Mouse (Mus musculus): ENCODE results near the gene Ppp3ca. TPM values are rescaled to one million over a fixed set of nuclear protein-coding genes. Genes with fewer than 3 reads are reported as not detected.

Gene Ppp3ca
- polyA plus RNA-seq, 1 experiment: 24.3 TPM

DNA sequence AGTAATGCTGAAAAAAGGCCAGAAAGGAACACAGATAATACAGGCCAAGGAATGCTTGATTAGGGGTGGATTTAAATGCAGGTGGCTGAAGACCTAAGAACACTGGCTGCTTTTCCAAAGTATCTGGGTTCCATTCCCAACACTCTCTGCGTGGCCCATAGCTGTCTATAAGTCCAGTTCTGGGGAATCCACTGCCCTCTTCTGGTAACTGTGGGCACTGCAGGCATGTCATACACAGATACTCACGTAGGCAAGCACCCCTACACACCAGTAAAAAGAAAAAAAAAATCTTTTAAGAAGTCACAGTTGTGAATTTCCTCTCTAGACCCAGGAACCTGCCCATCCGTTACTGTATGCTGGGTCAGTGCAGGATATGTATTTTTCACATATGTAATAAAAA lies 167.7 kb downstream of the Ppp3ca start:
- Histone ChIP-seq H3K4me3 (ENCODE audit: control insufficient read depth, low read depth, low read length) (no peak overlapping the region), H3K27me3 (ENCODE audit: control insufficient read depth, insufficient read depth, low read length) (no peaks in the 10 kb centered on the region), H3K27ac (ENCODE audit: control insufficient read depth, insufficient read depth, low read depth, low read length) (no peak overlapping the region), H3K4me1 (ENCODE audit: control insufficient read depth, insufficient read depth, low read length) (no peaks in the 10 kb centered on the region), H3K36me3 (ENCODE audit: control insufficient read depth, insufficient read depth, low read length) (no peaks in the 10 kb centered on the region)
- TF ChIP-seq CTCF (IDR thresholded peaks at IDR 0.05; ENCODE audit: control insufficient read depth, insufficient read depth, insufficient replicate concordance, low read depth, low read length) (peak; percentile 28; the same call in 1 of the 2 replicates), POLR2A (IDR thresholded peaks at IDR 0.05; ENCODE audit: control insufficient read depth, low read depth, low read length) (no peak)

DNA sequence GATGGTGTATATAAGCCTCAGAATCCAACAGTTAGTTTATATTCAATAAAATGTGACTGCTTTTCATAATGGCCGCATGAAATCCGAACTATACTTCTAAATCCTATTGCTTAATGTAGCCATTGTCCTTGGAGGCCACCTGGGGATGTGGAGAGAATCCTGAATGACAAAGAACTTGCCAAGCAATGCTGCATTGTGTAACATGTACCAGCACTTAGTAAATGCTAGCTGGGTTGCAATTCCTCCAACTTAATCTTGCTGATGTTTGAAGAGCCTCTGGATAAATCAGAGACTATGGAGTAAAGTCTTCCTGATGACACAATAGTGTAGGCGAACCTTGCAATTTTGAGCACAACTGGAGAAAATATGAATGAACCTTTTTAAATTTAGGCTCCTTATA lies 171.4 kb downstream of the Ppp3ca start:
- no peaks in the 10 kb centered on the region for H3K4me1 ChIP-seq (ENCODE audit: control insufficient read depth, insufficient read depth, low read length)
- no peak overlapping the region for H3K4me3 ChIP-seq (ENCODE audit: control insufficient read depth, low read depth, low read length)
- no peaks in the 10 kb centered on the region for H3K36me3 ChIP-seq (ENCODE audit: control insufficient read depth, insufficient read depth, low read length)
- TF ChIP-seq POLR2A (IDR thresholded peaks at IDR 0.05; ENCODE audit: control insufficient read depth, low read depth, low read length) (no peak), CTCF (IDR thresholded peaks at IDR 0.05; ENCODE audit: control insufficient read depth, insufficient read depth, insufficient replicate concordance, low read depth, low read length) (no peak)
- H3K27ac ChIP-seq (ENCODE audit: control insufficient read depth, insufficient read depth, low read depth, low read length): no peak overlapping the region
- no peaks in the 10 kb centered on the region for H3K27me3 ChIP-seq (ENCODE audit: control insufficient read depth, insufficient read depth, low read length)

DNA sequence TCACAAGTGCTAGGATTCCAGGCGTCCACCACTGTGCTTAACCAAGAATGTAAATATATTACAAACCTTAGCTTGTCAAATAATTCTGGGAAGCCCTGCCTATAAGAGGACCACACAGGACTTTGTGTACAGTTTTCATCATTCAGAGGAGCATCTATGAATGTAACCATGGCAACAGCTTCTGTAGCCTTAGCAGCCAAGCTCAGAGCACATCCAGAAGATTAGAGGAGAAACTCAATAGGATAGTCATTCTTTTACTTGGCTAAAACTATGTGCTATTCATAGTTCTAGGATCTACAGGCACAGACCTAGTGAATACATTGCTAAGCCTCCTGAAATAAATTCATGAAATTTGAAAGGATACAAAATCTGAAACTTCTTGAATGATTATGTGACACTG lies 172.5 kb downstream of the Ppp3ca start:
- Histone ChIP-seq H3K27ac (ENCODE audit: control insufficient read depth, insufficient read depth, low read depth, low read length) (no peak overlapping the region), H3K4me3 (ENCODE audit: control insufficient read depth, low read depth, low read length) (no peak overlapping the region), H3K4me1 (ENCODE audit: control insufficient read depth, insufficient read depth, low read length) (no peaks in the 10 kb centered on the region), H3K36me3 (ENCODE audit: control insufficient read depth, insufficient read depth, low read length) (no peaks in the 10 kb centered on the region), H3K27me3 (ENCODE audit: control insufficient read depth, insufficient read depth, low read length) (no peaks in the 10 kb centered on the region)
- no peak for TF ChIP-seq POLR2A (IDR thresholded peaks at IDR 0.05; ENCODE audit: control insufficient read depth, low read depth, low read length)

DNA sequence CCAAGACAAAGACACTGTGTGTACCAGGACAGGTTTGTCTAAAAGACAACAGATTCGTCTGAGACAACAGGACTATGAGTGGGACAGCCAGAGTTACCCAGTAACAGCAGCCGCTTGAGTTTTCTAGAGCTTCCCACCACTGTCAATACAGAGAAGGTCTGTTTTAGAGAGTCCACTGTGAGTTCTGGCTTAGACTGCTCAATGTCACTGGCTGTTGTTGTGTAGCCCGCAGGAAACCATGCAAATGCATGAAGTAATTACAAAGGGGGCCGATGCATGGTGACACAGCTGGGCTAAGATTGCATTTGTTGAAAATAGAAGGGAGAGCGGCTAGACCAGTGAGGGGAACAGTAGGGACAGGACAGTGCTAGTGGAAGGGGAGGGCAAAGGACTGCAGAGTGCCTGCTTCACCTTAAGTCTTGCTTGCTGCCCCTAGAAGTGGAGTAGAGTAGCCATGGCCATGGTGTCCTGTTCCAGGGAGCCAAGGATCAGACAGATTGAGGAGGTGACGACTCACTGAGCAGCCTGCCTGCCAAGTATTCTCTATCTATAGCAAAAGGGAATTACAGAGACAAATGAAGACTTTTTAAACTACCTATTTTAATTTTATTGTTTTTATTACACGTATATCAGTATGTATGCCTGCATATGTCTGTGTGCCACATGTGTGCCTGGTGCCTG lies 174.0 kb downstream of the Ppp3ca start:
- Histone ChIP-seq H3K4me3 (ENCODE audit: control insufficient read depth, low read depth, low read length) (no peak overlapping the region), H3K4me1 (ENCODE audit: control insufficient read depth, insufficient read depth, low read length) (no peaks in the 10 kb centered on the region), H3K36me3 (ENCODE audit: control insufficient read depth, insufficient read depth, low read length) (no peaks in the 10 kb centered on the region), H3K27me3 (ENCODE audit: control insufficient read depth, insufficient read depth, low read length) (no peaks in the 10 kb centered on the region), H3K27ac (ENCODE audit: control insufficient read depth, insufficient read depth, low read depth, low read length) (no peak overlapping the region)
- TF ChIP-seq CTCF (IDR thresholded peaks at IDR 0.05; ENCODE audit: control insufficient read depth, insufficient read depth, insufficient replicate concordance, low read depth, low read length): no peak
- no peak for TF ChIP-seq POLR2A (IDR thresholded peaks at IDR 0.05; ENCODE audit: control insufficient read depth, low read depth, low read length)

DNA sequence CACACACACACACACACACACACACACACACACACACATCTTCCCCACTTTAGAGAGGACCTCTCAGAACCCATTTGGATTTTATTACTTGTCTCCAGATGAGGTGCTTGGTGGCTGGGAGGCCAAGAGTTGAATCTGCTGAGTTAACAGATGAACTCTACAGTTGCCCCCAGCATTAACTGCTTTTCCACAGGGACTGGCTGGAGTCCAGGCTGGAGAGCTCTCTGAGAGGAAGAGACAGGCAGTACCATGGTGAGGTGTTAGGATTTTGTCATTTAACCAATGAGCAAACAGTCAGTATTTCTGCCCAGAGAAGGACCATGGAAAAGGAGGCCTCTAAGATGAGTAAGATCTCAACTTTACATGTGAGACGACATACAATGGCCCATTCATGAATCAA lies 179.1 kb downstream of the Ppp3ca start:
- TF ChIP-seq POLR2A (IDR thresholded peaks at IDR 0.05; ENCODE audit: control insufficient read depth, low read depth, low read length): no peak
- TF ChIP-seq CTCF (IDR thresholded peaks at IDR 0.05; ENCODE audit: control insufficient read depth, insufficient read depth, insufficient replicate concordance, low read depth, low read length): no peak
- no peaks in the 10 kb centered on the region for H3K4me1 ChIP-seq (ENCODE audit: control insufficient read depth, insufficient read depth, low read length)
- no peak overlapping the region for H3K27ac ChIP-seq (ENCODE audit: control insufficient read depth, insufficient read depth, low read depth, low read length)
- no peaks in the 10 kb centered on the region for H3K27me3 ChIP-seq (ENCODE audit: control insufficient read depth, insufficient read depth, low read length)
- no peak overlapping the region for H3K4me3 ChIP-seq (ENCODE audit: control insufficient read depth, low read depth, low read length)
- H3K36me3 ChIP-seq (ENCODE audit: control insufficient read depth, insufficient read depth, low read length): no peaks in the 10 kb centered on the region

DNA sequence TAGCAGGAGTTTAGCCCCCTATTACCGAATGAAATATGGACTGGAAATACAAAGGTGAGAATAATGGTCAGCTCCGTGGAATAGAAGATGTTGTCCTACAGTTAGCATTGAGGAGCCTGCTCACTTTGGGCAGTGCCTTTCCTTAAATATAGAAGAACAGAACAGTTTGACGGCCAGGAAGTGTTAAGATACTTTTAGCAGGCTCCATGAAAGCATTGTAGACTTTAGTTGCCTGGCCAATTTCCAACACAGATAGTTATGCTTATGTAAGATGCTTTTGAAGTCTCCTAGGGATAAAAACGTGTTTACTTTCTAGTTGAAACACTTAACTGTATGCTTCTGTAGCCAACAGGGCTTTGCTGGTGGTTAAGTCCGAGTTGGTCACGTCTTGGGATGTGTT lies 183.0 kb downstream of the Ppp3ca start:
- Histone ChIP-seq H3K27ac (ENCODE audit: control insufficient read depth, insufficient read depth, low read depth, low read length) (no peak overlapping the region), H3K4me3 (ENCODE audit: control insufficient read depth, low read depth, low read length) (no peak overlapping the region), H3K27me3 (ENCODE audit: control insufficient read depth, insufficient read depth, low read length) (no peaks in the 10 kb centered on the region), H3K36me3 (ENCODE audit: control insufficient read depth, insufficient read depth, low read length) (no peaks in the 10 kb centered on the region), H3K4me1 (ENCODE audit: control insufficient read depth, insufficient read depth, low read length) (no peaks in the 10 kb centered on the region)
- TF ChIP-seq POLR2A (IDR thresholded peaks at IDR 0.05; ENCODE audit: control insufficient read depth, low read depth, low read length): no peak
- TF ChIP-seq CTCF (IDR thresholded peaks at IDR 0.05; ENCODE audit: control insufficient read depth, insufficient read depth, insufficient replicate concordance, low read depth, low read length): no peak

DNA sequence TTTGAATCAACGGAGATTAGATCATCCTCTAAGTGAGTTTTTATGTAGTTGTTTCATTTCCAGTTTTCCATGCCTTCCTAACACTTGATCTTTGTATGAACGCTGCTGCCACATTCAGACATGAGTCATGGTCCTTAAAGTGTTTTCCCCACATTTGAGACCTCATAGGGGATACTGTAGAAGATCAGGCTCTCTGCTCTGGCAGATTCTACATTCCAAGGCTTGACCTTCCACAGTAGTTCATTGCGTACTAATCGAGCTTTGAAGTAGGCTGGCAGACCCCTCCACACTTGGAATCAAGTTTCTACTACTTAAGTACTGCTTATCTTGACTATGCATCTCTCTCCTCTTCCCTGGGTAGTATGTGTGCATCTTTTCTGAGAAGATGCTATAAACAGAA lies 183.7 kb downstream of the Ppp3ca start:
- H3K27ac ChIP-seq (ENCODE audit: control insufficient read depth, insufficient read depth, low read depth, low read length): no peak overlapping the region
- H3K36me3 ChIP-seq (ENCODE audit: control insufficient read depth, insufficient read depth, low read length): no peaks in the 10 kb centered on the region
- no peak overlapping the region for H3K4me3 ChIP-seq (ENCODE audit: control insufficient read depth, low read depth, low read length)
- TF ChIP-seq CTCF (IDR thresholded peaks at IDR 0.05; ENCODE audit: control insufficient read depth, insufficient read depth, insufficient replicate concordance, low read depth, low read length): no peak
- no peak for TF ChIP-seq POLR2A (IDR thresholded peaks at IDR 0.05; ENCODE audit: control insufficient read depth, low read depth, low read length)
- H3K4me1 ChIP-seq (ENCODE audit: control insufficient read depth, insufficient read depth, low read length): no peaks in the 10 kb centered on the region
- no peaks in the 10 kb centered on the region for H3K27me3 ChIP-seq (ENCODE audit: control insufficient read depth, insufficient read depth, low read length)

DNA sequence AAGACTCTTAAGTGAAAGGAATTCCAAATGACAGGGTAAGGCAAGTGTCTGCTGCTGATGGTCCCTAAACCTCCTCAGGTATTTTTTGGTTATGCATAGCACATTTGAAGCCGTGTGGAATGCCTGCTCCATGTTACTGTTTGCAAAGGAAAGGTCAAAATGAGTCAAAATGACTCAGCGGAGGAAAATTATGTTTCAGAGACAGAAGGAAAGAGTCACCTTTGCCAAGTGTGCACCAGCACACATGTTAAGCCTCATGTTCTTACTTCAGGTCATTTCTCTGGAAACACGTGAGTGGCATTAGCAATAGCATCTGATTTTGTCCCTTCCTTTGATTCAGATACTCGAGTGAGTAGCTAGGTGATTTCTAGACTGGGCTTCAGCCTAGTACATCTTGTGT lies 186.1 kb downstream of the Ppp3ca start:
- H3K4me3 ChIP-seq (ENCODE audit: control insufficient read depth, low read depth, low read length): no peak overlapping the region
- H3K4me1 ChIP-seq (ENCODE audit: control insufficient read depth, insufficient read depth, low read length): no peaks in the 10 kb centered on the region
- no peaks in the 10 kb centered on the region for H3K36me3 ChIP-seq (ENCODE audit: control insufficient read depth, insufficient read depth, low read length)
- TF ChIP-seq CTCF (IDR thresholded peaks at IDR 0.05; ENCODE audit: control insufficient read depth, insufficient read depth, insufficient replicate concordance, low read depth, low read length): no peak
- TF ChIP-seq POLR2A (IDR thresholded peaks at IDR 0.05; ENCODE audit: control insufficient read depth, low read depth, low read length): no peak
- H3K27me3 ChIP-seq (ENCODE audit: control insufficient read depth, insufficient read depth, low read length): no peaks in the 10 kb centered on the region
- H3K27ac ChIP-seq (ENCODE audit: control insufficient read depth, insufficient read depth, low read depth, low read length): no peak overlapping the region
